Mouse (Mus musculus) CD8-positive naive resting alpha-beta T cell, adult 2 months (primary cell): ENCODE data around the gene 1700001C19Rik.
A peak's percentile ranks its signal among the peaks of the same experiment; 100 is the strongest.

Experiments used
- DNase-seq, 2 experiments: peaks; one replicate each; pipeline ENCODE4 v3.0.0; 2022; ENCODE audit warnings: low read depth in 2 of 2, low spot score in 2 of 2

Gene 1700001C19Rik

GRCm38 (mm10) chr17:47381917-47382316 lies 55.3 kb downstream of the 1700001C19Rik start:
- DNase-seq: no peak

DNA sequence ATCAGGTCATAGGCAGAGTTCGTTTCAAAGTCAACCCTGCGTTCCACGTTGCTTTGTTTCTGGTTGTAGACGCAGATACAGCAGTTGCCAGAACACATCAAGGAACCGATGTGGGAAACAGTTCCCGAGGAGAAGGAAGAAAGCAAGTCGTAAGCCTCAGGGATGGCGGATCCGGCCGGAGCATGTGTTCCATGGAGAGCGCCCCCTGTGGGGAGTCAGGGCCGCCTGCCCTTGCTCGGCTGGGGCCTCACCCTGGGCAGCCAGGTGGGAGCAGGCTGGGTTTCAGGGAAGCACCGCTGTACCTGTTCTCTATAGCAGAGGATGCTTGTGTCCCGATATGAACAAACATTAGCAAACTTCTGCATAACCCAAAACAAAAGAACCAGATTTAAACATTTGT lies 59.0 kb downstream of the 1700001C19Rik start:
- no peak for DNase-seq

GRCm38 (mm10) chr17:47376779-47377280 lies 60.3 kb downstream of the 1700001C19Rik start:
- no peak for DNase-seq

DNA sequence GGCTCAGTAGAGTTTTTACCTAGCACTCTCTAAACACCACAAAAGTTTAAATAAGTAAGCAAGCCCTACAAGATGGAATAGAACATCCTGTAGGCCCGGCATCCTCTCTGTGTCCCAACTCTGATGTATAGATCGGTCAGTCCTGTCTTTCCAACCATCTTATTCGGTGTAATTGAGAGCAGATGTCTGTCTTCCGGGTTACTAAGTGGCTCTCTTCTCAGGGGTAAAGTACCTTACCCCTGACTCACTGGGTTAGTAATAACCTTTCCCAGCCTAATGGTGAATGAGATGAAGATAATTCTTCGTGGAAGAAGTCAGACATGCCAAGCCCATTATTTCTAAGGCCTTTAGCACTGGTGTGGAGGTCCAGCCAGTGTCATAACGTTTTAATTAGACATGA lies 63.2 kb downstream of the 1700001C19Rik start:
- no peak for DNase-seq

- DNase-seq: peak; percentile 58 to 73
Observed at GRCm38 (mm10) chr17:47371451-47371850, 65.7 kb downstream of the 1700001C19Rik start.

DNA sequence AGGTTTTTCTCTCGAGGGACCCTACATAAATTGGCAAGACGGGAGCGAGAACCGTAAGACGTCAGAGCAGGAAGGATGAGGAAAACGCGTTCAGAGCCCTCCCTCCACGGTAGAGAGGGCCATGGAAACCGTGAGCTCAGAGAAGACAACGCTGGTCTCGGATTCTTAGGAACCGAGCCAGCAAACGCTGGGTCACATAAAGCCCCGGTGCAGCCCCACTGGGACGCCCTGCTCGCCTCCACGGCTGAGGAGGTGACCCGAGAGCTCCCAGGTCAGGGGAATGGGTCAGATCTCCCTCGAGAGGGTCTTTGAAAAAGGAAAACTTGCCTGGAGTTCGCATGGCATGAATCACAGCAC lies 68.1 kb downstream of the 1700001C19Rik start:
- no peak for DNase-seq

DNA sequence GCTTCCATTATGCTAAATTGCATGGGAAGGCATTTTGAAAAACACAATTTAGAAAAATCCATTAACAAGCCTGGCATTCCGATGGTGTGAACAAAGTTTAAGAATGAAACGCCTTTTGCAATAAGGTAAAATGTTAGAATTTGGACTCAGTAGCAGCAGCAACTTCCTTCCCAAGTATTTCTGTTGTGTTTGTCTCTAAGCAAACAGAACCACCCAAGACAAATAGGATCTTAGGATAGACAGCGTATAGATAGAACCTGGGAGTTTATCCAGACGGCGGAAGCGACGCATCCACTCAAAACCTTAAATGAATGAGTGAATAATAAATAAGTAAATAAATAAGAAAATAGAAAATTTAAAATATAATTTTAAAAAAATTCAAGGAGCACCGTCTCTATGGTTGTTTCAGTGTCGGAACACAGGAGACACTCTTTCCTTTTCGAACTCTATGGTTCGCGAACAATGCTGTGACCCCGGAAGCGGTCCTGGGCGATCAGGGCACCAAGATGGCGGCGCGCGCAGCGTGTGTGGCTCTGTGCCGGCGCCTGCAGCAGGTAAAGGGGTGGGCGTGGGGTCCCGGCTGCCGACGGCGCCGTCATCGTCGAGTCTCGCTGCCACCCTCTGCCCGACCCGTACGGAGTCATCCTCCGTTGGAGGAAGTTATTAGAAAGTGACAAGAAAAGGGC lies 68.6 kb downstream of the 1700001C19Rik start, which contains the start of gene Mrps10:
Gene Mrps10 (plus strand): TSS at position 487 of the 686 bp plus-strand sequence.
- DNase-seq: peak; percentile 76 to 80
